Mouse (Mus musculus) heart, postnatal 0 days (tissue): Measurements from ENCODE around the gene Trank1.
A peak's percentile ranks its signal among the peaks of the same experiment; 100 is the strongest.

ENCODE experiments used
- CTCF ChIP-seq: IDR thresholded peaks from 2 replicates; pipeline ENCODE4 v1.5.1; 2016; ENCODE audit warnings: antibody characterized with exemption, control low read depth, low read depth
- EP300 ChIP-seq: IDR thresholded peaks from 2 replicates; pipeline ENCODE4 v1.6.1; 2016; ENCODE audit warnings: antibody characterized with exemption, low read depth

DNA sequence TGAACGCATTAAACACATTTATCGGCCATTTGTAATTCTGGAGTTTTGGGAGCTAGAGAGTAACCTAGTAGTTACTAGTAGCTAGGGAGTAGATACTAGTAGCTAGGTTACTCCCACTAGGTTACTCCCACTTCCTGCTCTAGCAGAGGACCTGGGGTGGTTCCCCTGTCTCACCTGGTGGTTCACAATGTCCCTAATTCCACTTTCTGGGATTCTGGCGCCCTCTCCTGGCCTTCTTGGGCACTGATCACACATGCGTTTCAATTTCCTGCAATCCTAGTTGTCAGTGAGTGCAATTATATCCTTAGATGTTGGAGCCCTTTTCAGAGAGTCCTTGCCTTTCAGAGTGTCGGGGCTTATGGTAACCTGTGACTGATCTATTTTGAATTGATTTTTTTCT lies 2.7 kb downstream of the Trank1 start:
- peak; percentile 60 for TF ChIP-seq CTCF
- TF ChIP-seq EP300, result no peak
